Mouse (Mus musculus) CH12.LX (cell line): ENCODE results near the gene Cyp2t4.

ENCODE experiments used
- CTCF ChIP-seq, 2 experiments: IDR thresholded peaks in 1 of 2; conservative IDR thresholded peaks in 1 of 2; 2 replicates each; pipeline ENCODE4 v1.5.1; 2011 to 2012; ENCODE audit warnings: low read depth in 2 of 2, low read length in 2 of 2, improper control_type of control experiment in 1 of 2, inconsistent platforms in 1 of 2, mild to moderate bottlenecking in 1 of 2, moderate library complexity in 1 of 2
- MAZ ChIP-seq: IDR thresholded peaks from 2 replicates; pipeline ENCODE4 v1.6.1; 2012; ENCODE audit warnings: low read depth, mild to moderate bottlenecking, inconsistent platforms, low read length, improper control_type of control experiment, moderate library complexity
- SMC3 ChIP-seq: IDR thresholded peaks from 2 replicates; pipeline ENCODE4 v1.6.1; 2011; ENCODE audit warnings: low read depth, low read length, improper control_type of control experiment
- ZKSCAN1 ChIP-seq: IDR thresholded peaks from 2 replicates; pipeline ENCODE4 v1.6.1; 2012; ENCODE audit warnings: low read depth, inconsistent platforms, low read length, improper control_type of control experiment, borderline replicate concordance

GRCm38 (mm10) chr7:27111987-27112386 is 41.5 kb upstream of the Cyp2t4 start:
- TF ChIP-seq MAZ, result no peak
- TF ChIP-seq CTCF (conservative IDR thresholded peaks at IDR 0.05 in 1 of 2, IDR thresholded peaks at IDR 0.05 in 1 of 2; ENCODE audit: low read depth in 2 of 2, low read length in 2 of 2), result no peak
- TF ChIP-seq SMC3, result no peak
- TF ChIP-seq ZKSCAN1, result no peak
